Mouse (Mus musculus) cerebellum, adult 9-11 months (tissue): Measurements from ENCODE around the gene Klc4.
A peak's percentile ranks its signal among the peaks of the same experiment; 100 is the strongest.

ENCODE experiments used
- DNase-seq: peaks from one replicate; pipeline ENCODE4 v3.0.0; 2022

Klc4 gene

GRCm38 (mm10) chr17:46651755-46652547, 6.1 kb upstream of the Klc4 start:
- DNase-seq, result peak; percentile 32

GRCm38 (mm10) chr17:46651292-46651691, 5.5 kb upstream of the Klc4 start:
- DNase-seq, result no peak

- DNase-seq, result peak; percentile 93
These were observed 4.6 kb upstream of the Klc4 start, which contains the start of gene Cul7 for GRCm38 (mm10) chr17:46650232-46651031. Cul7 (plus strand) TSS chr17:46650337.

- no peak for DNase-seq
These were observed 4.0 kb upstream of the Klc4 start for GRCm38 (mm10) chr17:46649811-46650210.

GRCm38 (mm10) chr17:46648436-46648835, 2.6 kb upstream of the Klc4 start:
- peak; percentile 62 for DNase-seq

GRCm38 (mm10) chr17:46647279-46647678, 1.5 kb upstream of the Klc4 start:
- no peak for DNase-seq

- DNase-seq, result no peak
These were observed 470 bp upstream of the Klc4 start for GRCm38 (mm10) chr17:46646322-46646662.

GRCm38 (mm10) chr17:46644916-46645475, 826 bp downstream of the Klc4 start:
- peak; percentile 79 for DNase-seq

GRCm38 (mm10) chr17:46644152-46644805, 1.5 kb downstream of the Klc4 start:
- DNase-seq, result no peak

GRCm38 (mm10) chr17:46642060-46642459, 3.8 kb downstream of the Klc4 start:
- DNase-seq, result no peak

GRCm38 (mm10) chr17:46639929-46640328, 5.9 kb downstream of the Klc4 start:
- DNase-seq, result no peak

GRCm38 (mm10) chr17:46636831-46637523, 8.8 kb downstream of the Klc4 start:
- peak; percentile 78 for DNase-seq

- no peak for DNase-seq
These were observed 16.0 kb downstream of the Klc4 start for GRCm38 (mm10) chr17:46629685-46630441.

GRCm38 (mm10) chr17:46628791-46629684, 16.8 kb downstream of the Klc4 start, which contains the start of gene Ptk7:
Ptk7 (minus strand) TSS chr17:46629504.
- peak; percentile 63 for DNase-seq

- DNase-seq, result no peak
These were observed 17.4 kb downstream of the Klc4 start for GRCm38 (mm10) chr17:46628471-46628790.

GRCm38 (mm10) chr17:46627409-46627808, 18.4 kb downstream of the Klc4 start:
- no peak for DNase-seq

GRCm38 (mm10) chr17:46624598-46624997, 21.2 kb downstream of the Klc4 start:
- no peak for DNase-seq

- no peak for DNase-seq
These were observed 21.8 kb downstream of the Klc4 start for GRCm38 (mm10) chr17:46623819-46624557.

GRCm38 (mm10) chr17:46622269-46622668, 23.6 kb downstream of the Klc4 start:
- no peak for DNase-seq

GRCm38 (mm10) chr17:46621324-46621723, 24.5 kb downstream of the Klc4 start:
- DNase-seq, result peak; percentile 60
